Mouse (Mus musculus) liver, embryonic 15.5 days (tissue): ENCODE measurements around the gene Senp6. TPM values are rescaled to one million over a fixed set of nuclear protein-coding genes. Genes with fewer than 3 reads are reported as not detected.
A peak's percentile ranks its signal among the peaks of the same experiment; 100 is the strongest.

Source experiments
- ATAC-seq: fragments of 200-750 bp; cut with Nextera tagmentation; 2 replicates; pipeline ENCODE4 v1.8.0; 2017; ENCODE audit warnings: moderate number of reproducible peaks, mild to moderate bottlenecking, moderate library complexity; ENCODE audit not compliant: insufficient read depth
- H3K27ac ChIP-seq: fragments of 300-500 bp; sonication (generic); replicated peaks from 2 replicates; pipeline ENCODE4 v1.5.1; 2015; ENCODE audit warnings: mild to moderate bottlenecking, inconsistent platforms
- H3K27me3 ChIP-seq: fragments of 300-500 bp; sonication (generic); 2 replicates; pipeline ENCODE4 v1.6.1; 2015; ENCODE audit warnings: mild to moderate bottlenecking, inconsistent platforms
- H3K36me3 ChIP-seq: fragments of 300-500 bp; sonication (generic); replicated peaks from 2 replicates; pipeline ENCODE4 v1.6.1; 2015; ENCODE audit warnings: moderate library complexity, mild to moderate bottlenecking, inconsistent platforms
- H3K4me1 ChIP-seq: fragments of 300-500 bp; sonication (generic); replicated peaks from 2 replicates; pipeline ENCODE4 v1.6.1; 2015; ENCODE audit warnings: inconsistent platforms
- H3K4me2 ChIP-seq: fragments of 300-500 bp; sonication (generic); 2 replicates; pipeline ENCODE4 v1.6.1; 2015; ENCODE audit warnings: moderate library complexity, mild to moderate bottlenecking, inconsistent platforms
- H3K4me3 ChIP-seq: fragments of 300-500 bp; sonication (generic); replicated peaks from 2 replicates; pipeline ENCODE4 v1.5.1; 2015; ENCODE audit warnings: mild to moderate bottlenecking, inconsistent platforms
- H3K9ac ChIP-seq: fragments of 300-500 bp; sonication (generic); 2 replicates; pipeline ENCODE4 v1.6.1; 2015; ENCODE audit warnings: moderate library complexity, mild to moderate bottlenecking, inconsistent platforms
- H3K9me3 ChIP-seq: fragments of 300-500 bp; sonication (generic); replicated peaks from 2 replicates; pipeline ENCODE4 v1.6.1; 2016; ENCODE audit warnings: inconsistent platforms
- WGBS: fragments of 180-500 bp; shearing (Covaris S2); methylation state at CpG from one replicate; pipeline ENCODE4 v1.1.7; 2015; ENCODE audit warnings: mixed read lengths; ENCODE audit not compliant: insufficient replicate concordance; 5-methylcytosine and 5-hydroxymethylcytosine counted together
- polyA plus RNA-seq: library from polyadenylated mRNA; unstranded; fragments of >200 nt; fragmentation: Nextera tagmentation; extraction: Ambion mirVana; gene quantifications from 2 replicates; pipeline ENCODE4 v1.2.1, GENCODE M21; 2015

The Senp6 gene
- polyA plus RNA-seq, 1 experiment from 2014 or later = 13.0 TPM

DNA sequence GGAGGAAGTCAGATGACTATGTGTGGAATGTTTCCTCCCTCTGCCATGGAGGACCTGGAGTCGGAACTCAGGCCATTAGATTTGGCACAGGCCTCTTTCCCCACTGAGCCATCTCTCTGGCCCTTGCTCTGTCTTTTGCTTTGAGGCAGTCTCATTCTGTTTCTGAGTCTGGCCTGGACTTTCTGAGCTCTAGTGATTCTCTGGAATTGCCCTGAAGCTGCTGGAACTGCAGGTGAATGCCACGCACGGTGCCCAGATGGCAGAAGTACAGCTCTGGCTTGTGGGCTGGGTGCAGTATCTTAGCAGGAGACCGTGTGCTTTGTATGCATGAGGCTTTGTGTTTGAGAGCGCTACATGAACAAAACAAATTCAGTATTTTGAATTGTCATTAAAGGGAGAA lies 92.2 kb downstream of the Senp6 start:
- no peak for ATAC-seq
- no peak overlapping the region for H3K4me2 ChIP-seq
- no peaks in the 10 kb centered on the region; the same call in 1 of the 2 replicates for H3K4me1 ChIP-seq
- 65% methylated on average over 5 of the region's 5 CpGs for WGBS
- H3K9me3 ChIP-seq = no peaks in the 10 kb centered on the region
- H3K4me3 ChIP-seq = no peak overlapping the region
- no peak overlapping the region for H3K9ac ChIP-seq
- peaks cover 16% of the 10 kb centered on the region; the same call in 1 of the 2 replicates for H3K27me3 ChIP-seq
- no peak overlapping the region for H3K27ac ChIP-seq
- H3K36me3 ChIP-seq = no peaks in the 10 kb centered on the region

DNA sequence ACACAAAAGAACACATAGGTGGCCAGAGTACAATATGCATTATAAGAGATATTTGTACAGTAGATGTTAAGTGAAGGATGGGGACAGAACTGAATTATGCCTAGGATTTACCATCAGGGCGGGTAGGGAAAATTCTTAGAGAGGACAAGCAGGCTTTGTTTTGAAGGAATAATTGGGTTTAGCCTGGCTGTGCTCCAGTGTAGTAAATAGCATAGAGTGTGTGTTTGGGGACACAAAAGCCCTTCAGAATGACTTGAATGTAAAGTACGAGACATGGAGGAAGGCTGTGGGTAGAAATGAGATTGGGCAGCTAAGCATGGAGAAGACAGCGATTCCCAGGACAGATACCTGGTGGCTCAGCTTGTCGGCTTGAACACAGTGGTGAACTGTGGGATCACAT lies 94.7 kb downstream of the Senp6 start:
- peaks cover 32% of the 10 kb centered on the region for H3K27me3 ChIP-seq
- ATAC-seq = no peak
- H3K9ac ChIP-seq = no peak overlapping the region
- H3K36me3 ChIP-seq = no peaks in the 10 kb centered on the region
- peaks cover 16% of the 10 kb centered on the region for H3K4me1 ChIP-seq
- H3K4me3 ChIP-seq = no peak overlapping the region
- no peak overlapping the region for H3K4me2 ChIP-seq
- H3K9me3 ChIP-seq = no peaks in the 10 kb centered on the region
- no peak overlapping the region for H3K27ac ChIP-seq
- WGBS = 68% methylated on average over 4 of the region's 4 CpGs

DNA sequence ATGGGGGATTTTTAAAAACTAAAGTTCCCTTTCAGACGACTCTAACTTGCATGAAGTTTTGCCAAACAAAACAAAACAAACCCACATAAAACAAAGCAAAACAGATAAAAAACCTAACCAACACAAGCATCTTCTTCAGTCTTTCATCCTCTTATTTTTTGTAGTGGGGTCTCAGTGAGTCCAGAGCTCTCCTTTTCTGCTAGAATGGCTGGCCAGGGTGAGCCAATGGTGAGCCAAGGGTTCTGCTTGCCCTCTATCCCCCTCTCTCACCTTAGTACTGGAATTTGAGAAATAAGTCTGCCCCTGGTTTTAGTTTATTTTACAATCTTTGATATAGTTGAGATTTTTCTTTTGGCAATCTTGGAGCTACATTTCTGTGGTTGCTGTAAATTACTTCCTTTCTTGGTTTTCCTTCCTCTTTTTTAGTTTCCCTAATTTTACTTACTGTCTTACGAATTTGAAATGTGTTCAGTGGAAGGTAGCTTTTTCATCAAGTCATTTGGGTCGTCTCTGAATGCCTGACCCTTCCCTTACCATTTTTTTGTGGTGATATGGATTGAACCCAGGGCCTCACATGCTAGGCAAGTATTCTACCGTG lies 96.5 kb downstream of the Senp6 start:
- WGBS = 29% methylated on average over 4 of the region's 4 CpGs
- ATAC-seq = no peak
- Histone ChIP-seq H3K4me1 (peaks cover 19% of the 10 kb centered on the region), H3K36me3 (no peaks in the 10 kb centered on the region), H3K4me2 (no peak overlapping the region), H3K9me3 (no peaks in the 10 kb centered on the region), H3K9ac (no peak overlapping the region), H3K4me3 (no peak overlapping the region), H3K27me3 (peaks cover 32% of the 10 kb centered on the region), H3K27ac (no peak overlapping the region)

DNA sequence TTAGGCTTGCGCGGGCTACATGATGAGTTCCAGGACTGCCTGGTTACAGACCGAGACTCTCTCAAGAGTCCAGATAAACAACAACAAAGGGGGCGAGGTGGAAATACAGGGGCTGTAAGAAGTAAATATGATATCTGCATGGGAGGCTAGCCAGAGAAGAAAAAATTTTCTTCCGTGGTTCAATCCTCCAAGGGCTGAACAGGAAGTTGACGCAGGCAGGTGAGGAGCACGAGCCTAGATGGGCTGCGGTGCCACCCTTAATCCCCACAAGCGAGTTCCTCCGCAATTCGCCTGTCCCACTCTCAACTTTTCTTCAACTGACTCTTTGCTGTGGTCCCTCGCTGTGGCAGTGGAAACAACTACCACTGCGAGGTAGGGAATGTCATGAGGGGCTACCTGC lies 97.5 kb downstream of the Senp6 start:
- Histone ChIP-seq H3K4me1 (peaks cover 19% of the 10 kb centered on the region), H3K27ac (no peak overlapping the region), H3K36me3 (no peaks in the 10 kb centered on the region), H3K9me3 (no peaks in the 10 kb centered on the region), H3K4me3 (peak overlapping the region; percentile 71), H3K27me3 (peaks cover 32% of the 10 kb centered on the region), H3K4me2 (peak overlapping the region; percentile 96), H3K9ac (peak overlapping the region; percentile 15; the same call in 1 of the 2 replicates)
- 4% methylated on average over 13 of the region's 13 CpGs for WGBS
- ATAC-seq = no peak

DNA sequence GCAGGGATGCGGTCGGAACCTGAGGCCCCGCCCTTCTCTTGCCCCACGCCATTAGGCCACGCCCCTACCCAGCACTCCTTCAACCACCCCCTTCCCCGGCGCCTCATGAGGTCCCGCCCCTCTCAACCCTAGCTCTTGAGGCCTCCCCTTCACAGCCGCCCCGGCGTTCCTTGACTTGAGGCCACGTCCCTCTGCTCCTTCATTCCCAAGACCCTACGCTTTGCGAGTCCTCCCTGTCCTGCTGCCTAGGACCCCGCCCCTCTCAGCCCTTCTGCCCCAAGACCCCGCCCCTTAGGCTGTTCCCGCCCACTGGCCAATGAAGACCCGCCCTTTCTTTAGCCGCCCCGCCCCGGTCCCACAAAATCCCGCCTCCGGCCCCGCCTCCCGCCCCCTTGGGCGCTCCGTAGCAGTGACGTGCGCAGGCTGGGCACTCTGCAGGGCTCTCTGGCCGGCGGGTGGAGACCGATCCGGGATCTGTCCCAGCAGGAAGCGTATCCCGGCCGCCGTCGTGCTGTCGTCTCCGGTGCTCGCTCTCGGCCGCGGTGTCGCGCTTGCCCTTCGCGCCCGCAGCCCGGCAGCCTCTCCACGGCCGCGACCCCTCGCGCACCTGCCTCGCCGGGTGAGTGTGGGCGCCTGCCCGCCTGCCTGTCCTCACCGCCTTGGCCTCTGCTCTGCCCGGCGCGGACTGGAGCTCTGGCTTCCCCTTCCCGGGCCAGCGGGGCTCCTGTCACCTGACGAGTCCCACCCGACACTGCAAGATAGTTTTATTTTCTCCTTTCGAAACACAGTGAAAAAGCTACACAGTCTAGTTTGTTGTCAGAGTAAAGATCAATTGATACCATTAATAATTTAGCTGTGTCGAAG lies 98.1 kb downstream of the Senp6 start, which contains the start of gene Myo6:
Gene Myo6 (plus strand): TSS at position 421 of the 864 bp plus-strand sequence.
- Histone ChIP-seq H3K9ac (peak within 1 kb of the TSS; percentile 62), H3K27ac (peak within 1 kb of the TSS; percentile 77), H3K36me3 (no peaks in the 10 kb centered on the region), H3K4me3 (peak within 1 kb of the TSS; percentile 71), H3K9me3 (no peaks in the 10 kb centered on the region), H3K4me1 (peaks cover 19% of the 10 kb centered on the region), H3K27me3 (peaks cover 32% of the 10 kb centered on the region), H3K4me2 (peak within 1 kb of the TSS; percentile 96)
- peak; percentile 98 for ATAC-seq
- 1% methylated on average over 69 of the region's 69 CpGs for WGBS

DNA sequence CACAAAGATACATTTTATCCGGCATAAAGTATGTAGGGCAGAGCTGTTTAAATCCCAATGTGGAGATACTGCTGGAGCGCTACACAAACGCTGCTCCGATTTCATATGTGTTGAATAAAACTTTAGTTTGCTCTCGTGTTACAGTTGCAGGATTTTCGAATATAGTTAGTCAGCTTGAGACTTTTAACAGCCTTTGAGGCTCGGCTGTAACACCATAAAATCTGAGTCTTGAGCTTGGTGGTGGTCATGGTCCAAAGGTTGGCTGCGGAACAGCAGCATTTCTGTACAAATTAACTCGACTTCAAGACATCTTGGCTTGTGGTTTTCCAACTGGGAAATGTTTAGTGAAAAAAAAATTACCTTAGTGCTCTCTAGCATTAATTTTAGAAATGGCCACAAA lies 99.0 kb downstream of the Senp6 start:
- H3K27me3 ChIP-seq = peaks cover 32% of the 10 kb centered on the region
- H3K36me3 ChIP-seq = no peaks in the 10 kb centered on the region
- peak overlapping the region; percentile 96 for H3K4me2 ChIP-seq
- H3K9ac ChIP-seq = no peak overlapping the region
- H3K9me3 ChIP-seq = no peaks in the 10 kb centered on the region
- no peak overlapping the region for H3K27ac ChIP-seq
- peak overlapping the region; percentile 71 for H3K4me3 ChIP-seq
- ATAC-seq = no peak
- 39% methylated on average over 9 of the region's 9 CpGs for WGBS
- peaks cover 19% of the 10 kb centered on the region for H3K4me1 ChIP-seq

DNA sequence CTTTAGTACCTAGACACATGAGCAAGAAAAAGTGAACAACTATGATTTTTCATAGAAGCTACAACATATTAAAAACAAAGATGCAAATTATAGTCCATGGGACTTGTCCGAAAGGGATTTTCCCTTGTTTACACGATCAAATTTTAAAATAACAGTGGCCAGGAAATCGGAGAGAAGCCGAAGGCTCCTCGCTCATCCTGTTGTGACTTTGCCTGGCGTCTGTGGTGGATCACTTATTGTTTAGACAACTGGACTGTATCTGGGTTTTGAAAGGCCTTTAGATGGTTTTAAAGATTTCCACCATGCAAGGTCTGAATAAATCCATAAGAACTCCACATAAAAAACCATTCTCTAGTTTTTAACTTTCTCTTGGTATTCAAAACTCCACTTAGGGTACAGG lies 99.7 kb downstream of the Senp6 start:
- WGBS = 54% methylated on average over 6 of the region's 6 CpGs
- no peaks in the 10 kb centered on the region for H3K36me3 ChIP-seq
- ATAC-seq = no peak
- H3K4me1 ChIP-seq = peaks cover 19% of the 10 kb centered on the region
- H3K27me3 ChIP-seq = peaks cover 31% of the 10 kb centered on the region
- H3K9ac ChIP-seq = no peak overlapping the region
- H3K9me3 ChIP-seq = no peaks in the 10 kb centered on the region
- 0 out of 2 replicates have a peak overlapping the region, but pooled peaks have one; percentile 96 for H3K4me2 ChIP-seq
- no peak overlapping the region for H3K27ac ChIP-seq
- H3K4me3 ChIP-seq = no peak overlapping the region

DNA sequence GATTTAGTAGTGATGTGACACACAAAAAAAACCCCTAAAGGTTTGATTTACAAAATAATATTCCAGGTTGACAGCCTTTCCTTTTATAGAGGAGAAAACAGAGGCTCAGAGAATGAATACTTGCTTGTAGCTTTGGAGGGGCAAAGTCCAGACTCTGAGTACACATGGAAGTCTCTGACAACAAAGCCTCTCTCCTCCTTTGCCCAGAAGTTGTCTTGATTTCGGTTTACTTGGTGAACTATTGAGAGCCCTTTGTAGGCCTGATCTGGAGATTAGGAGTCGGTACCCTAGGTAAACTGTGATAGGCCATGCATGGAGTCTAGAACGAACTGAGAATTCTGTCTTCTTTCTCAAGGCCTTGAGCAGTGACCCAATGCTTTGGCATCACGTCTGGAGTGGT lies 100.4 kb downstream of the Senp6 start:
- Histone ChIP-seq H3K27ac (no peak overlapping the region), H3K27me3 (peaks cover 25% of the 10 kb centered on the region), H3K9ac (no peak overlapping the region), H3K36me3 (no peaks in the 10 kb centered on the region), H3K9me3 (no peaks in the 10 kb centered on the region), H3K4me2 (peak overlapping the region; percentile 20; the same call in 1 of the 2 replicates), H3K4me3 (no peak overlapping the region), H3K4me1 (peaks cover 19% of the 10 kb centered on the region)
- 57% methylated on average over 4 of the region's 4 CpGs for WGBS
- no peak for ATAC-seq

DNA sequence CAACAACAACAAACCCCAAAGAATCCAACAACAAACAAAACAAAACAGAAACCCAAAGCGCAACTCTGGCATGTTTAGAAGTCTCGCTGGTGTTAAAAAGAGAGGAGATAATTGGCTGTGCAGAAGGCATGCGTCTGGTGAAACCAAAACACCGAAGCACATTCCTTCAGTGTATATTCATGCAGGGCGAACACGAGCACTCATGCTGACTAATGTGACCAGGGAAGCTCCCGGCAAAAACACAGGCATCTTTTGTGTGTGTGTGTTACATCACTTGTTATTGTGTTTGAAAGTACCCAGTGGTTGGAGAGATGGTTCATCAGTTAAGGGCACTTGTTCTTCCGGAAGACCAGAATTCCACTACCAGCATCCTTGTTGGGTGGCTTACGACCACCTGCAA lies 102.8 kb downstream of the Senp6 start:
- WGBS = 77% methylated on average over 9 of the region's 9 CpGs
- Histone ChIP-seq H3K27me3 (peaks cover 10% of the 10 kb centered on the region), H3K9me3 (no peaks in the 10 kb centered on the region)

DNA sequence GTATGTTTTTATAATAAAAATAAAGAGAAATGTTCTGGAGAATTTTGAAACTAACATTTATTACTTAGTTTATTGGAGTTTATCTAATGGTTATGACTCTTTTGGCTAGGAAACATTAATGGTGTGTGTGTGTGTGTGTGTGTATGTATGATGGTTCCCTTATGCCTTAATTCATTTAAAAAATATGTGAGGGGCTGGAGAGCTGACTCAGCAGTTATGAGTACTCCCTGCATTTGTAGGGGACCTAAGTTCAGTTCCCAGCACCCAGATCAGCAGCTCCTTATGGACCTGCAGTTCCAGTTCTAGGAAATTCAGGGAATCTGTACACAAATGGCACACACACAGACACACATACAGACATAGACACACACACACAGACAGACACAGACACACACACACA lies 104.5 kb downstream of the Senp6 start:
- Histone ChIP-seq H3K36me3 (no peaks in the 10 kb centered on the region), H3K9me3 (no peaks in the 10 kb centered on the region), H3K4me3 (no peak overlapping the region), H3K27ac (no peak overlapping the region), H3K27me3 (no peaks in the 10 kb centered on the region), H3K4me2 (no peak overlapping the region), H3K4me1 (0 out of 2 replicates have a peak, but pooled peaks cover 3% of the 10 kb centered on the region), H3K9ac (no peak overlapping the region)
- no peak for ATAC-seq

More for the DNA sequence above, 102.8 kb downstream of the Senp6 start:
- Histone ChIP-seq H3K4me1 (peaks cover 13% of the 10 kb centered on the region), H3K9ac (no peak overlapping the region), H3K4me2 (no peak overlapping the region), H3K4me3 (no peak overlapping the region), H3K36me3 (no peaks in the 10 kb centered on the region), H3K27ac (no peak overlapping the region)
- no peak for ATAC-seq

DNA sequence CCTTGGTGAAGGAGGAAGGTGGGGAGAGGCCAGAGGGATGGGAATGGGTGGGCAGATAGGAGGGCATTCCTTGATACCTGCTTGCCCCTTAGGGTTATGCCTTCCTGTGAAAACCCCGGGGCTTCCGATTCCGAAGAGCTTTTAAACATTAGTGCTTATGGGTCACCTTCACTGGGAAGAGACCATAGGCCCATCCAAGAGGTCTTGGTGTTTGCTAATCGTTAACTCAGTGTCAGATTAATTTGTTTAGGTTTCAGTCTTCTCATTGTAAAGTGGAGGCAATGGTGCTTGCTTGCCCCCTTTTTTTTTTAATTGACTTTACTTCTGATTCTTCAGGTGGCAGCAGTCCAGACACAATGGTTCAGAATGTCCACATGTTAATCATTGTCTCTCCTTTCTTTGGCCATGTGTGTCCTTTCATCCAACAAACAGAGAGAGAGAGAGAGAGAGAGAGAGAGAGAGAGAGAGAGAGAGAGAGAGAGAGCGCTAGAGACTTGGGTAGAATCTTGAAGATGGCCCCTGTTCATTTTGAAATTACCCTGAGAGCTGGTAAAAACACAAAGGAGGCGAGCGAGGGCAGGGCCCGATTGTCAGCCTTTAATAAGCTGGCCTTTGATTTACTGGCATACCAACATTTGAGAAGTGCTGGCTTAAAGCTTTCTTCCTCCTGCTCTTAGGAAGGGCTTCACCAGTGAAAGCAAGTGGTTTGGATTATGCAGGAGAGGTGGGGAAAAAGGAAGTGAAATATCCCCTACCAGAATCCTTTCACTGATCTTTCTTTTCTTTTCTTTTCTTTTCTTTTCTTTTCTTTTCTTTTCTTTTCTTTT lies 105.9 kb downstream of the Senp6 start:
- no peak overlapping the region for H3K4me2 ChIP-seq
- H3K27me3 ChIP-seq = no peaks in the 10 kb centered on the region
- no peak overlapping the region for H3K27ac ChIP-seq
- no peaks in the 10 kb centered on the region for H3K9me3 ChIP-seq
- H3K36me3 ChIP-seq = no peaks in the 10 kb centered on the region
- no peak overlapping the region for H3K4me3 ChIP-seq
- no peak overlapping the region for H3K9ac ChIP-seq
- WGBS = 69% methylated on average over 8 of the region's 8 CpGs
- H3K4me1 ChIP-seq = 0 out of 2 replicates have a peak, but pooled peaks cover 5% of the 10 kb centered on the region
- no peak for ATAC-seq
